Mouse (Mus musculus) hindbrain, embryonic 11.5 days (tissue): ENCODE results near the gene Rsph9. TPM values are rescaled to one million over a fixed set of nuclear protein-coding genes. Genes with fewer than 3 reads are reported as not detected.

Source experiments
- ATAC-seq: fragments of 200-750 bp; cut with Nextera tagmentation; 2 replicates; pipeline ENCODE4 v1.8.0; 2017; ENCODE audit warnings: mild to moderate bottlenecking, moderate TSS enrichment, moderate library complexity; ENCODE audit not compliant: low FRiP score
- DNase-seq: peaks from one replicate; pipeline ENCODE4 v3.0.0-alpha.2; 2015; ENCODE audit warnings: low spot score
- H3K27ac ChIP-seq: fragments of 300-500 bp; sonication (generic); 2 replicates; pipeline ENCODE4 v1.5.1; 2014; ENCODE audit warnings: mild to moderate bottlenecking, low read depth, low read length
- H3K27me3 ChIP-seq: fragments of 300-500 bp; sonication (generic); 2 replicates; pipeline ENCODE4 v1.6.1; 2014; ENCODE audit warnings: mild to moderate bottlenecking, low read length, moderate library complexity, mixed read lengths; ENCODE audit not compliant: control insufficient read depth, insufficient read depth
- H3K36me3 ChIP-seq: fragments of 300-500 bp; sonication (generic); 2 replicates; pipeline ENCODE4 v1.6.1; 2014; ENCODE audit warnings: mild to moderate bottlenecking, low read length, moderate library complexity, mixed read lengths; ENCODE audit not compliant: control insufficient read depth, insufficient read depth
- H3K4me1 ChIP-seq: fragments of 300-500 bp; sonication (generic); replicated peaks from 2 replicates; pipeline ENCODE4 v1.6.1; 2014; ENCODE audit warnings: low read length, mixed read lengths; ENCODE audit not compliant: control insufficient read depth, insufficient read depth
- H3K4me2 ChIP-seq: fragments of 300-500 bp; sonication (generic); replicated peaks from 2 replicates; pipeline ENCODE4 v1.6.1; 2014; ENCODE audit warnings: mild to moderate bottlenecking, low read depth, low read length
- H3K4me3 ChIP-seq: fragments of 300-500 bp; sonication (generic); 2 replicates; pipeline ENCODE4 v1.5.1; 2014; ENCODE audit warnings: low read depth, low read length
- H3K9ac ChIP-seq: fragments of 300-500 bp; sonication (generic); 2 replicates; pipeline ENCODE4 v1.6.1; 2014; ENCODE audit warnings: low read depth, low read length
- H3K9me3 ChIP-seq: fragments of 300-500 bp; sonication (generic); 2 replicates; pipeline ENCODE4 v1.6.1; 2016; ENCODE audit warnings: low read length; ENCODE audit not compliant: control insufficient read depth
- WGBS: fragments of 180-500 bp; shearing (Covaris S2); extraction: QIAGEN DNeasy Blood & Tissue Kit; methylation state at CpG from one replicate; pipeline ENCODE4 v1.1.7; 2014; 5-methylcytosine and 5-hydroxymethylcytosine counted together
- polyA plus RNA-seq: library from polyadenylated mRNA; unstranded; fragments of >200 nt; fragmentation: Nextera tagmentation; extraction: Ambion mirVana; gene quantifications from 2 replicates; pipeline ENCODE4 v1.2.1, GENCODE M21; 2014

The Rsph9 gene
- polyA plus RNA-seq, 1 experiment from 2014 or later = 17.6 TPM

GRCm38 (mm10) chr17:46129741-46130498 lies 14.1 kb downstream of the Rsph9 start:
- no peak overlapping the region for H3K4me3 ChIP-seq
- H3K36me3 ChIP-seq = peaks cover 7% of the 10 kb centered on the region; the same call in 1 of the 2 replicates
- H3K9ac ChIP-seq = no peak overlapping the region
- ATAC-seq (no peak), DNase-seq (no peak)
- no peak overlapping the region for H3K4me2 ChIP-seq
- H3K9me3 ChIP-seq = no peaks in the 10 kb centered on the region
- WGBS = 85% methylated on average over 13 of the region's 13 CpGs
- H3K27ac ChIP-seq = no peak overlapping the region
- H3K4me1 ChIP-seq = no peaks in the 10 kb centered on the region
- H3K27me3 ChIP-seq = no peaks in the 10 kb centered on the region

GRCm38 (mm10) chr17:46127814-46128493 lies 16.1 kb downstream of the Rsph9 start:
- Histone ChIP-seq H3K4me3 (no peak overlapping the region), H3K27me3 (no peaks in the 10 kb centered on the region), H3K36me3 (peaks cover 15% of the 10 kb centered on the region; the same call in 1 of the 2 replicates), H3K4me1 (no peaks in the 10 kb centered on the region), H3K9ac (no peak overlapping the region), H3K4me2 (no peak overlapping the region), H3K9me3 (no peaks in the 10 kb centered on the region), H3K27ac (no peak overlapping the region)
- ATAC-seq = no peak
- DNase-seq = no peak
- 78% methylated on average over 6 of the region's 6 CpGs for WGBS

- H3K4me2 ChIP-seq = no peak overlapping the region
- no peaks in the 10 kb centered on the region for H3K9me3 ChIP-seq
- ATAC-seq (no peak), DNase-seq (no peak)
- 92% methylated on average over 6 of the region's 6 CpGs for WGBS
- peaks cover 15% of the 10 kb centered on the region; the same call in 1 of the 2 replicates for H3K36me3 ChIP-seq
- no peaks in the 10 kb centered on the region for H3K27me3 ChIP-seq
- no peaks in the 10 kb centered on the region for H3K4me1 ChIP-seq
- no peak overlapping the region for H3K9ac ChIP-seq
- no peak overlapping the region for H3K27ac ChIP-seq
- H3K4me3 ChIP-seq = no peak overlapping the region
These were observed 17.4 kb downstream of the Rsph9 start for GRCm38 (mm10) chr17:46126608-46127007.

GRCm38 (mm10) chr17:46123953-46124700 lies 19.9 kb downstream of the Rsph9 start:
- H3K4me1 ChIP-seq = no peaks in the 10 kb centered on the region
- no peak overlapping the region for H3K9ac ChIP-seq
- H3K4me2 ChIP-seq = no peak overlapping the region
- WGBS = 94% methylated on average over 12 of the region's 12 CpGs
- H3K27me3 ChIP-seq = no peaks in the 10 kb centered on the region
- H3K4me3 ChIP-seq = no peak overlapping the region
- DNase-seq (no peak), ATAC-seq (no peak)
- H3K36me3 ChIP-seq = peaks cover 15% of the 10 kb centered on the region; the same call in 1 of the 2 replicates
- H3K27ac ChIP-seq = no peak overlapping the region
- H3K9me3 ChIP-seq = no peaks in the 10 kb centered on the region

DNA sequence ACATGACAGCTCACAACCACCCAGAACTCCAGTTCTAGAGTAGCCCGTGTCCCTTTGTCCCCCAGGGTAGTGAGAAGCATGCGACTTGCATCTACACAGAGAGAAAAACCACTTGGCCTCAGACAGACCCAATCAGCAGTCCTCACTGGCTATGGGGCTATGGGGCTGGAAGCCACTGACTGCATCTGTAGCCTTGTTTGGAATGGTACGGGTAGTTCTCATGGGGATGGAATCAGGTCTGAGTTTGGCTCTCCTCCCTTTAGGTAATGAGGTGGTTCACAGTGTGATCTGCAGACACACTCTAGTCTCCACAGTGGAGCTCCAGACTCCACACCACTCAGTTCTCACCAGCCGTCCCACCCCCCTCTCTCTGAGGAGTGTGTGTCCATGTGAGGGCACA lies 20.7 kb downstream of the Rsph9 start:
- ATAC-seq (no peak), DNase-seq (no peak)
- Histone ChIP-seq H3K4me3 (no peak overlapping the region), H3K9me3 (no peaks in the 10 kb centered on the region), H3K4me1 (no peaks in the 10 kb centered on the region), H3K36me3 (peaks cover 15% of the 10 kb centered on the region; the same call in 1 of the 2 replicates), H3K27ac (no peak overlapping the region), H3K4me2 (no peak overlapping the region), H3K27me3 (no peaks in the 10 kb centered on the region), H3K9ac (no peak overlapping the region)
- WGBS = 95% methylated on average over 4 of the region's 4 CpGs

DNA sequence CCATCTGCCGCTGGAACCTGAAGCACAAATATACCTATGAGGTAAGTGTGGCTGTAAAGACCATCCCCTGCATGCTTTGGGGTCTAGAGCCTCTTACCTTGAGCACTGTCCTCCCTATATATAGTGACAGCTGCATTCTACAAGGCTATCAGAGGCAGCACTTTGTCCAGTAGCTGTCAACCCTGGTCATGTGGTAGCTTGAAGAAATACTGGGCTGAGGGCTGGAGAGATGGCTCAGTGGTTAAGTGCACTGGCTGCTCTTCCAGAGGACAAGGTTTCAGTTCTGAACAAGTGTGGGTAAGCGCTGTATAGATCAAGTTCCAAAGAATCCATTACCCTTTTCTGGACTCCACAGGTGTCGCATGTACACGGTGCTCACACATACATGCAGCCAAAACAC lies 21.2 kb downstream of the Rsph9 start:
- no peak for DNase-seq
- no peaks in the 10 kb centered on the region for H3K4me1 ChIP-seq
- no peak for ATAC-seq

GRCm38 (mm10) chr17:46119641-46120040 lies 24.4 kb downstream of the Rsph9 start:
- H3K4me1 ChIP-seq = no peaks in the 10 kb centered on the region
- no peaks in the 10 kb centered on the region for H3K9me3 ChIP-seq
- no peaks in the 10 kb centered on the region for H3K27me3 ChIP-seq
- peaks cover 6% of the 10 kb centered on the region; the same call in 1 of the 2 replicates for H3K36me3 ChIP-seq
- DNase-seq (no peak), ATAC-seq (no peak)
- H3K27ac ChIP-seq = no peak overlapping the region
- H3K9ac ChIP-seq = no peak overlapping the region
- 92% methylated on average over 10 of the region's 10 CpGs for WGBS
- no peak overlapping the region for H3K4me2 ChIP-seq
- H3K4me3 ChIP-seq = no peak overlapping the region

More for the DNA sequence above, 21.2 kb downstream of the Rsph9 start:
- 95% methylated on average over 4 of the region's 4 CpGs for WGBS
- no peaks in the 10 kb centered on the region for H3K27me3 ChIP-seq
- H3K9me3 ChIP-seq = no peaks in the 10 kb centered on the region
- no peak overlapping the region for H3K27ac ChIP-seq
- no peak overlapping the region for H3K4me2 ChIP-seq
- H3K4me3 ChIP-seq = no peak overlapping the region
- H3K36me3 ChIP-seq = peaks cover 15% of the 10 kb centered on the region; the same call in 1 of the 2 replicates
- H3K9ac ChIP-seq = no peak overlapping the region

- no peak overlapping the region for H3K4me2 ChIP-seq
- H3K4me1 ChIP-seq = no peaks in the 10 kb centered on the region
- H3K27ac ChIP-seq = no peak overlapping the region
- peaks cover 3% of the 10 kb centered on the region; the same call in 1 of the 2 replicates for H3K36me3 ChIP-seq
- no peaks in the 10 kb centered on the region for H3K9me3 ChIP-seq
- DNase-seq (no peak), ATAC-seq (no peak)
- no peaks in the 10 kb centered on the region for H3K27me3 ChIP-seq
- WGBS = 93% methylated on average over 4 of the region's 4 CpGs
- H3K4me3 ChIP-seq = no peak overlapping the region
- no peak overlapping the region for H3K9ac ChIP-seq
These were observed 25.6 kb downstream of the Rsph9 start for GRCm38 (mm10) chr17:46118423-46118850.
